Mouse (Mus musculus) heart, postnatal 14 days (tissue): ENCODE results near the gene Stk35. TPM values are rescaled to one million over a fixed set of nuclear protein-coding genes. Genes with fewer than 3 reads are reported as not detected.
A peak's percentile ranks its signal among the peaks of the same experiment; 100 is the strongest.
"Not testable (repeated sequence)": the region's sequence is repeated elsewhere in the genome, so short reads cannot be mapped to it uniquely, and the experiment has no call there.

ENCODE experiments used
- DNase-seq, 2 experiments: peaks; one replicate each; pipeline ENCODE4 v3.0.0; 2021 to 2022
- intact Hi-C: fragments of 180-260 bp; cut with DNase I; formaldehyde crosslinking; loops from one replicate; pipeline ENCODE4 v1.15.1; 2025
- total RNA-seq, 2 experiments: library from RNA; stranded (reverse); gene quantifications; 2 replicates each; pipeline ENCODE4 v1.2.3; 2021

Stk35 gene
- total RNA-seq, 2 experiments from 2014 or later: 13.9 to 14.3 TPM

DNA sequence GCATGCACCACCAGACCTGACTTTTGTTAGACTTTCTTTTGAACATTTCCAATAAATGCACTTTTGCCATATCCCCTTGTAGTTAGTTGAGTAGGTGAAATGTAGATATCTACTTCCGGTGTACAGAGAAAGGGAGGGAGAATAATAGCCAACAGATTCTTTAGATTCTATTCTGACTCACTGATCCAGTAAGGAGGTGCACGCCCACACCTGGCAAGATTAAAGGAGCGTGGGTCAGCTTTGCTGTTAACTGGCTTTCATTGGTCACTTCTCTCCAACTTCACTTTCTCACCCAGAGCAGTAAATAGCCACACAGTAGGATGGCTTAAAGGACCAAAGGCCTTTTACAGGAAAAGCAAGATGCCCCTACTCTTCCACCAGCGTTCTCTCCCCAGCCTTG is 32.7 kb downstream of the Stk35 start:
- intact Hi-C loops: no loop called here
- DNase-seq: no peak

DNA sequence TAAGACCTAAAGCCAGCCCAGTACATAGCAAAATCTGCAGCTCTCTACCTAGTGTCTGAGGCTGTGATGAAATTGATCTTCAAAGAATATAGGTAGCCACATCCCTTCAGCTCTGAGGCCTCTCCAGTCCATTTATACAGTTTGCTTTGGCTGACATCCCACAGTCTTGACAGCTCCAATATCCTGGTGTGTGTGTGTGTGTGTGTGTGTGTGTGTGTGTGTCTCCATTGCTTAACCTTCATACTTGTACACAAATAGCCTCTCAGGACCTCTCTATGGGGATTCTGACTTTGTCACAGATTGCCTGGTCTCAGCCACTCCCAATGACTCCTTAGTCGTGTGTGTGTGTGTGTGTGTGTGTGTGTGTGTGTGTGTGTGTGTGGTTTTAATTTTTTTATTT is 33.9 kb downstream of the Stk35 start:
- intact Hi-C loops: no loop called here
- DNase-seq: no peak

DNA sequence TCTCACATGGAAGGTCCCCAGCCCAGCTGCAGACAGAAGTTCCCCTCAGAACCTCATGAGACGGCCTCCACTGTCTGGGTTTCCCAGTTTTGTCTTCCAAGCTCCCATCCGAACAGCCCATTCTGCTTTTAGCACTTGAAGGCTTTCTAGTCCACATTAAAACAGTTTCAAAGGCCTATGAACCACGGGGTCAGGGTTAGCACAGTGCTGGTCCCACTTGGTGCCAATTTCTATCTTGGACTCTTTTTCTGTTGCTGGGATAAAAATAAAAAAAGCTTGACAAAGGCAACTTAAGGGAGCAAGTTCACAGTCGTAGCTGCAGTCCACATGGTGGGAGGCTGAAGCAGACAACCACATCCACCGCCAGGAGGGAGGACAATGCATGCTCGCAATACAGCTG is 34.6 kb downstream of the Stk35 start:
- intact Hi-C loops: no loop called here
- no peak for DNase-seq

DNA sequence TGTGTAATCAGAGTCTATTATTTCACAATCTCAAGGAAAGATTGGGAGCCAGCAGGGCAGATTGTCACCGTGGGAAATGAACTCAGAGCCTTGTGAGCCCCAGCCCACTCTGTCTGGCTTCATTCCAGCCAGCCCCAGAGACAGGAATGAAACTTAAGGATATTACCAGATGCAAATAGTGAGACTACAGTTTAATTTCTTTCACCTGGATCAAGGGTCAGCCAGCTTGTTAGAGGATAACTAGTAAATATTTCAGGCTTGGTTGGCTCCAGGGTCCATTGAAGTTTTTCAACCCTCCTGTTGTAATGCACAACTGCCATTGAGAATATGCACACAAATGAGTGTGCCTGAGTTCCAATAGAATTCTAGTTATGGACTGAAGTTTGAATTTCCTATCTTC is 36.6 kb downstream of the Stk35 start:
- no peak for DNase-seq
- intact Hi-C loops: no loop called here

DNA sequence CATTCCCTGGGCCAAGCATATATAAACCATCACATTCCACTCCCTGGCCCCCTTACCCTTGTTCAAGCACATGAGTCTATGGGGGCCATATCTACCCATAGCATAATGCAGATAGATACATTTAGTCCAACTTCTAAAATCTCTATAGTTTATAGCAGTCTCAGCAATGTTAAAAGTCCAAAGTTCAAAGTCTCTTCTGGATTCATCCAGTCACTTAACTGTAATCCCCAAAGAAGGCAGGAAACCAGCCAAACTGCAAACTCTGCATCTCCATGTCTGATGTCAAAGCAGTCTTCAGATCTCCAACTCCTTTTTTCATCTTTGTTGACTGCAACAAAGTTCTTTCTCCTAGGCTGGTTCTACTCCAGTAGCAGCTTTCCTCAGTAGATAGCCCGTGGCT is 38.0 kb downstream of the Stk35 start:
- intact Hi-C loops: no loop called here
- DNase-seq: no peak

DNA sequence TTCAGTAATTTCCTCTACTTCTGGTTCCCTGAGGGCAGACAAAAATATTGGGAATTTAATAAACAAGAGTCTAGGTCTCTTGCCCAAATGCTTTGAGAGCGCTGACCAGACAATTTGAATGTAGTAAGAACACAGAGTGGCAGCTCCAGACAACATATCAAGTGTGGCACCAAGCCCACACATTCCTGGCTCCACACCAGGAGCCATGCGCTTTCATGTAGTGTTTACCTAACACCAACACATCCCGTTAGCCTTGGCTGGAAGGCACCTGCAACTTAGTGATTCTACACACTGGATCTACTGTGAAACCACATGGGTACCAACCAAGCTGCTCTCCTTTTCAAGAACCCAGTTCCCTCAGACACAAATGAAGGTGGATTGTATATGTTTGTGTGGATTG is 45.5 kb downstream of the Stk35 start:
- peak; percentile 46 to 69 for DNase-seq
- intact Hi-C loops: no loop called here

DNA sequence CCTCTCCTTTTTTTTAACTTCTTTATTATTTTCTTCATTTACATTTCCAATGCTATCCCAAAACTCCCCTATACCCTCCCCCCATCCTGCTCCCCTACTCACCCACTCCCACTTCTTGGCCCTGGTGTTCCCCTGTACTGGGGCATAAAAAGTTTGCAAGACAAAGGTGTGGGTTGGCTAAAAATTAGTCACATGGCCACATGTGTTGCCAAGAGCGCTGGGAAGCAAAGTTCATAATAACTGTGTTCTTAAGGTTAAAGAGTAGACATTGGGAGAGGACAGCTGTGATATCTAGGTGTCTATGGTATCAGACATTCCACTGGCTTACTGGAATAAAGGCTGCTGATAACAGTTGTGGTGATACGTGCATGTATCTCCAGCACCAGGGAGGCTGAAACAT is 46.2 kb downstream of the Stk35 start:
- intact Hi-C loops: no loop called here
- no peak for DNase-seq

DNA sequence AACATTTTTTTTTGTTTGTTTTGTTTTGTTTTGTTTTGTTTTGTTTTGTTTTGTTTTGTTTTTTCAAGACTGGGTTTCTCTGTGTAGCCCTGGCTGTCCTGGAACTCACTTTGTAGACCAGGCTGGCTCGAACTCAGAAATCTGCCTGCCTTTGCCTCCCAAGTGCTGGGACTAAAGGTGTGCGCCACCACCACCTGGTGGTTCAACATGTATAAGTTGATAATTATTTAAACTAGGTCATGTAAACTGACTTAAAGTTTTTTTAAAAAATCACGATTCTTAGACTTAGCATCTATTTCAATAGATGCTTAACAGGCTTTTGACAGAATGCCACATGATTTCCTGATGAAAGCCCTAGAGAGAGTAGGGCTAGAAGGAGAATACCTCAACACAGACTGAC is 48.8 kb downstream of the Stk35 start:
- DNase-seq, intact Hi-C loops: not testable (repeated sequence)

DNA sequence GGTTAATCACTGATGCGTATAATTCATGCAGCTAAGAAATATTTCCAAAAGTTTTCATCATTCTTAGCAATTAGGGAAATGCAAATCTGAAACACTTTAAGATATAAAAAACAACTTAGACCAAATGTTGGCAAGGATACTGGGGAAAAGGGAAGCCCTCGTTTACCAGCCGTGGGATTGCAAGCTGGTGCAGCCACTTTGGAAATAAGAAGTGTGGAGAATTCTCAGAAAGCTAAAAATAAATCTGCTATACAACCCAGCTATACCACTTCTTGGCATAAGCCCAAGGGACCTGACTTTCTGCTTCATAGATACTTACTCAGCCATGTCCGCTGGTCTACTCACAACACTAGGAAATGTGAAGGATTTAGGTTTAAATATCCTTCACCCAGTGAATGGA is 51.2 kb downstream of the Stk35 start:
- no peak for DNase-seq
- intact Hi-C loops: no loop called here

DNA sequence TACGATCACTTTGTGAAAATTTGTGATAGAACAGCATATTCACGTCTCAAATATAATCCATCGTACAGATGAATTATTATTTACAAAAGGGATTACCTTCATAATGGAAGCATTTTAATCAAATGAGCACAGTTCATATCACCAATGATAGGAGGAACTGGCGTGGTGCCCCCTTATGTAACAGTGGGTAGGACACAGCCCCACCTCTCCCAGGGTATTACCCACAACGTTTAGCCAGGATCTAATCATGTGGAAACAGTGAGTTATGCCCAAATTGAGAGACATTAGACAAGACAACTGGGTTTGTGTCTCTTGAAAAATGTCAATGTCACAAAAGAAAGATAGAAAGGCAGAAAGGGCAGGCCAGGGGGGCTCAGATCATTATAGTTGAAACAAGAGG is 62.9 kb downstream of the Stk35 start:
- intact Hi-C loops: no loop called here
- DNase-seq: no peak

DNA sequence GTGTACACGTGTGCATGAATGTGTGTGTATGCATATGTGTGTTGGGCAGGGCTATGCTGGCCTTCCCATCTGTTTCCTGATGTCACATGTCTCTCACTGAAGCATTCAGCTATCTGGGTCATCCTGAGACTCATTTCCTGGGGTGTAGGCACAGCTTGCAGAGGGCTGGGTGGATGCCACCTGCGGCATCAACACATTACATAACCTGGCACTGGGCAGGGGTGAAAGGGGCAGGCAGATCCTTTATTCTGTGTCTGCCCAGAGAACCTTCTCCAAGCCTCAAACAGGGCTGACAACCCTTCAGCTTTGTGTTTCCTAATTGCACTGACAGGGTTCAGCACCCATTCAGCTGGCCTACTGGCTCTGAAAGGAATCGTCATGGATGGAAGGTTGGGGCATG is 64.6 kb downstream of the Stk35 start:
- intact Hi-C loops: no loop called here
- no peak for DNase-seq

DNA sequence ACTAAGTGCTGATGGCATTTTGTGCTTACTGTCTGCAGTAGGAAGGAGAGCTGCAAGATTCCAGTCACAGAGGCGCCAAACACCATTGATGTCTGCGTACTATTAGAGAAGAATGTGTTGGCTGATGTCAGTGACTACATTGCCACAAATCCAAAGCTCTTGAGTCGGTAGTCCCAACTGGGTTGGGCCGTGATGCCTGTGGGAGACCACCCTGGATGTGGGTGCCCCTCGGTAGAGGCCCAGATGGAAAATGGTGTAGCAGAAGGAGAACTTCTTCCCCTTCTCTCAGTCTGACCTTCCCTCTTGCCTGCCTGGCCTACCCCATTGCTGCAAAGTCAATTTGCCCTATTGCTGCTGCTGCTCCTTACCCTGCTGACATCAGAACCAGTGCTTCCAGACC is 68.8 kb downstream of the Stk35 start:
- intact Hi-C loops: no loop called here
- DNase-seq: no peak

DNA sequence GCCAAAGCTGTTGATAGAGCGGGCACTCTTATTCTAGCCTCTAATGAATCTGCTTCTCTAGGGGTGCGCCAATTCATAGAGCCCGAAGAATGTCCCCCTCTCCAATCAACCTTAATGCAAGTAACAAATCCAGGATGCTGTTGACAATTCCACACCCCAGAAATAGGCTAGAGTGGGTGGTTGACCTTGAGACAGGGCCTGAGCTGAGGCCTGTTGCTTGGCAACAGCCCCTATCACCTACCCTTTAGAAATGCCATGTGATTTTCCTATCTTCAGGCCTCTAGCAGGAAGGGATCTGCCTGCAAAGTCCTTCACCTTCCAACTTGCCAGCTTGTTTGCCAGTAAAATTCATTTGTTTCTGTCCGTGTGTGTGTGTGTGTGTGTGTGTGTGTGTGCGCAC is 70.9 kb downstream of the Stk35 start:
- DNase-seq: no peak
- intact Hi-C loops: loop anchor here (5.0 kb wide), 1 partner anchor 69 kb away; the partner anchor contains the start of gene Stk35

DNA sequence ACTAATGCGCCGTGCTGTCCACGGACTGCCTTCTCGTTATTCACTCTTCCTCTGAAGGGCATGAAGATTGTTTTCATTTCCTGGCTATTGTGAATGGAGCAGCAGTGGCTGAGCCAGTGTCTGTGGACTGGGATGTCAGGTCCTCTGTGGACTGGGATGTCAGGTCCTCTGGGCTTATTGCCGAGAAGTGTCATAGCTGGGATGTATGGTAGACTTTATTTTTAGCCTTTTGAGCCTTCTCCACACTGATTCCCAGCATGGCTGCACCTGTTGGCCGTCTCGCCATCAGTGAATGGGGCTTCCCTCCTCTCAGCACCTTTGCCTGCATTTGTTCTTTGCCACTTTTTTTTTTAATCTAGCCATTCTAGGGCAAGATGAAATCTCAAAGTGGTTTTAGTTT is 71.8 kb downstream of the Stk35 start:
- DNase-seq: no peak
- intact Hi-C loops: loop anchor here (5.0 kb wide), 1 partner anchor 70 kb away; the partner anchor contains the start of gene Stk35

DNA sequence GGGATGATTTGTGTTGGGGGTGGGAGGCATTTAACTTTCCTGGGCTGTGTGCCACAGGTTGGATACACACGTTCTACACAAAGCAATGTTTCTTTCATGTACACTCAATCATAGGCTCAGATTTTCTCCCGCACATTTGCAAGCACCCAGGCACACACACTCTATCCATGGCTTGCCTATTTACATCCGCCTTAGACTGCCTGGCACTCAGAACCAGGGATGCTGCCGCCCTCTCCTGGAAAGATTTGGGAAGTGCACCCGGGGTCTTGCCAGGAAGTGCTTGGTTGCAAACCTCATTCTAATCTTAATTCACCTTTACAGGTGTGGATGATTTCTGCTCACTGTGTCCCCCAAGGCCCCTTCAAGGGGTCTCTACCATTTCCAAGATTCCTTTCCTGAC is 73.2 kb downstream of the Stk35 start:
- intact Hi-C loops: loop anchor here (1.0 to 5.0 kb wide), 3 partner anchors 71 to 371 kb away; partner anchors contain the start of gene Stk35
- peak; percentile 79 to 90 for DNase-seq

DNA sequence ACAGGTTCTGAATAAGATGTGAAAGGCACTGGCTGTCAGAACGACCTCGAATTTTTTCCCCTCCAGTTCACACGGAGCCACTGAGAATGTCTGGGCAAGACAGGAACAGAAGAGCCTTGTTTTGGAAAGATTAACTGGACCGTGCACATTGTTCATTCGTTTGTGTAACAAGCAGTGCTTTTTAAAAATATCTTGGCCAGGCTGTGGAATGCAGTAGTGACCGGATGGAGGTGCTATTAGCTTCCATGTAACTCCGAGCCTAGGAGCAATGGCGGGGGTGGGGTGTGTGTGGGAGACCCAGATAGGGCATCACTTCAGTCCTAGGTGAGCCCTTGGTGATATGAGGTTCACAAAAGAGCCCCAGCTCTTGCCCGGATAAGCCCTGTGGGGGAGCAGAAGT is 73.8 kb downstream of the Stk35 start:
- no peak for DNase-seq
- intact Hi-C loops: loop anchor here (5.0 kb wide), 1 partner anchor 72 kb away; the partner anchor contains the start of gene Stk35

DNA sequence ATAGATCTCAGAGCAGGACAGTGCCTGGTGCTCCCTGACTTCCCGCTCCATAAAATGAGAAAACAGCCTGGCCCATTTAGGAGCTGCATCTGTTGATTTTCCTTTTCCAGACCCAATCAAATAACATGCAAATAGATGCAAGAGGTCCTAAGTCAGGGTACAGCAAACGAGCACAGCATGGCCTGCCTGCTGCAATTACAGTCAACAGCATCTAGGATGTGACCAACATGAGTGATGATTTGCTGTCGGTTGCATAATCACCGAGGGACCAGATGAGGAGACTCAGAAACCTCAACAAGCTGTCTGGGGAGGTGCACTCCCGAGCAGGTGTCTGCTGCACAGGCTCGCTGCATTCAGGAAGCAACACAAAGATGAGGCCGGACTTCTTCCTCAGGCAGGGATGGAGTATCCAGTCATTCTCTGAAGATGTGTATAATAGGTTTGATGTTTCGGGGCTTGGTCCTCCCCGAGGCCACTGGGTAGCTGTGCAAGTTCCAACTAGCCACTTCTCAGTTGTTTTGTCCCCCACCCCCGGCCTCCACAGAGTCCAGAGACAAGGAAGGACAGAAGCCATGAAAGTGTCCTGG is 74.3 kb downstream of the Stk35 start:
- no peak for DNase-seq
- intact Hi-C loops: loop anchor here (5.0 kb wide), 2 partner anchors 72 to 293 kb away; partner anchors contain the start of gene Stk35

DNA sequence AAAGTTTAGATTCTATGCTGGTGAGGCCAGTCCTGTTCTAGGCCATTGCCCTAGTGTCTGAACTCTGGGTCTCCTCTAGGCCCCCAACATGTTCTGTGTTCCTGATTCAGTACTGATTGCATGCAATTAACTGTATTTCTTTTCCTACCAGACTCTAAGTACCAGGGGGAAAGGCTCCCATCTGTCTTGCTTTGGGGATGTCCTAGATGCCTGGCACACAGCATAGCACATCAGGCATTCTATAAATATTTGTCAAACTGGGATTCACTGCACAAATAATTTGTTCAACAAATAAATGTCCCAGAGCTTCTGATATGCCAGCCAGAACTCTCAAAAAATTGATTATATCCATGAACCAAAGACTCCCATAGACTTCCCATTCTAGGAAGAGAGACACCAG is 76.6 kb downstream of the Stk35 start:
- intact Hi-C loops: loop anchor here (5.0 kb wide), 1 partner anchor 290 kb away; no protein-coding TSS in a partner anchor
- DNase-seq: no peak

DNA sequence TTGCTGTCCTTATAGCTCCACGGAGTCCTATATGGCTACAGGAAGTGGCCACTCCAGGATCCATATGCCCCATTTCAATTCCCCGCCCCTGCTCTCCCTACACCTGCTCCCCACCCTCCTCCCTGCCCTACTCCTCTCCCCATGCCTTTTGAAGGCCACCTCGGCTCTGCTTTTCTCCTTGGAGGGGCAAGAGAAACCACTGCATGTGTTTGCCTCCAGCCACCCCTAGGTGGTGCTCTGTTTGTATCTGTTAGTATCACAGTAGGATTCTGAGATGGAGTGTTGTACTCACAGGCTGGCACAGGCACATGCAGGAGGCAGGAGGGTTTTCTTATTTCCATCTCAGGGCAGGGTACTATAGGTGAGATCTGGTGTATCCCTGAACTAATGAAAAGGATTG is 79.5 kb downstream of the Stk35 start:
- peak; percentile 45 to 71 for DNase-seq
- intact Hi-C loops: loop anchor here (5.0 kb wide), 1 partner anchor 287 kb away; no protein-coding TSS in a partner anchor

DNA sequence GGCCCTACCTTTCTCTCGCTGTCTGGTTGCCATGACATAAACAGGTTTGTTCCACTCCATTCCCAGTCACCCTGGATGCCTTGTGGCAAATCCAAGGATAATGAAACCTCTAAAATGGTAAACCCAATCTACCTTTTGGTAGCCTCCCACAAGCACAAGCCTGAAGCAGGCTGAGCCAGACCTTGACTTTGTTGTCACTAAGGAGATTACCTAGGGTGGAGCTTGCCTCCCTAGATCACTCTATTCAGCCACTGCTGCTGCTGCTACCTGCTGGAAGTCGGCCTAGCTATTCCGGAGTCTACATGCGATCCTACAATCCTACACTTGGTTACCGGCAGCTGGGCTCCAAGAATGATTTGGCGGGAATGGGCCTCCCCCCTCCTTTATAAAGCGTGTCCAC is 79.9 kb downstream of the Stk35 start:
- intact Hi-C loops: no loop called here
- no peak for DNase-seq

DNA sequence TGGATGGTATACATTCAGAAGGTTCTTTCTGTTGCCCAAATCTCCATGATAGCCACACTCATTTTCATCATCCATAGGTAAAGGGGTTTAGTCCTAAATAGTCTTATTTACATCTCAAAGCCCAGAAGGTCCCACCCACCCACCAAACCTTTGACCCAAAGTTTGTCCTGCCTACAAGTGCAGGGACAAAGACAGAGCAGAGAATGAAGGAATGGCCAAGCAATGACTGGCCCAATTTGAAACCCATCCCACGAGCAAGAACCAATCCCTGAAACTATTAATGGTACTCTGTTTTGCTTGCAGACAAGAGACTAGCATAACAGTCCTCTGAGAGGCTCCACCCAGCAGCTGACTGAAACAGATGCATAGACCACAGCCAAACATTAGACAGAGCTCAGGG is 81.6 kb downstream of the Stk35 start:
- intact Hi-C loops: loop anchor here (1.0 kb wide), 1 partner anchor 176 kb away; no protein-coding TSS in a partner anchor

More for the DNA sequence above, 81.6 kb downstream of the Stk35 start:
- no peak for DNase-seq
